In genomic region chr16:94667557-94667956, GRCm38 (mm10) we compare ENCODE assay signal across 24 mouse cellular contexts.
"Had no signal": no experiment of that assay in that cellular context is flagged by ENCODE, and none has a peak within 500 bp of the region (broad histone marks: within the 10 kb centered on the region; RNA-seq: fewer than 3 reads in every experiment).

No protein-coding gene starts in this region.

- H3K27me3 ChIP-seq: hindbrain, embryonic 12.5 days; kidney, embryonic 15.5 days; limb, embryonic 13.5 days; limb, embryonic 15.5 days; liver, embryonic 12.5 days had no signal

- H3K27ac ChIP-seq: heart, adult 2 months; hindbrain, embryonic 12.5 days; hindbrain, embryonic 14.5 days; kidney, embryonic 15.5 days; kidney, postnatal 0 days; limb, embryonic 13.5 days; limb, embryonic 15.5 days; liver, embryonic 12.5 days; liver, embryonic 14.5 days had no signal

- ATAC-seq: forebrain, postnatal 0 days; hindbrain, embryonic 16.5 days had no signal

- H3K4me1 ChIP-seq: hindbrain, embryonic 12.5 days; kidney, embryonic 15.5 days; limb, embryonic 13.5 days; limb, embryonic 15.5 days; liver, embryonic 12.5 days had no signal

- H3K9ac ChIP-seq: forebrain, postnatal 0 days; hindbrain, embryonic 12.5 days; hindbrain, embryonic 14.5 days; kidney, embryonic 15.5 days; limb, embryonic 13.5 days; limb, embryonic 15.5 days; liver, embryonic 12.5 days; liver, embryonic 14.5 days had no signal

- H3K9me3 ChIP-seq: hindbrain, embryonic 12.5 days; kidney, embryonic 15.5 days; limb, embryonic 13.5 days; limb, embryonic 15.5 days; liver, embryonic 12.5 days had no signal

- H3K4me2 ChIP-seq: heart, embryonic 11.5 days; hindbrain, embryonic 12.5 days; hindbrain, embryonic 14.5 days; kidney, embryonic 15.5 days; limb, embryonic 13.5 days; limb, embryonic 15.5 days; liver, embryonic 12.5 days had no signal

- DNase-seq: forebrain, postnatal 0 days; gastrocnemius, postnatal 14 days; gastrocnemius, postnatal 36 days; heart, adult 11 months; heart, adult 2 months; heart, postnatal 14 days; heart, postnatal 36 days; kidney, adult 11 months; kidney, adult 2 months; kidney, adult 9 months; kidney, postnatal 14 days; layer of hippocampus, adult 9-11 months; layer of hippocampus, postnatal 36 days; left cerebral cortex, postnatal 4 days had no signal

- H3K4me3 ChIP-seq: heart, adult 2 months; hindbrain, embryonic 12.5 days; kidney, embryonic 15.5 days; limb, embryonic 13.5 days; limb, embryonic 15.5 days; liver, embryonic 12.5 days had no signal
